Mouse (Mus musculus): Measurements from ENCODE around the gene Tmprss4. TPM values are rescaled to one million over a fixed set of nuclear protein-coding genes. Genes with fewer than 3 reads are reported as not detected.

The Tmprss4 gene
- not detected for polyA plus RNA-seq (2017; shearing (Covaris generic))

DNA sequence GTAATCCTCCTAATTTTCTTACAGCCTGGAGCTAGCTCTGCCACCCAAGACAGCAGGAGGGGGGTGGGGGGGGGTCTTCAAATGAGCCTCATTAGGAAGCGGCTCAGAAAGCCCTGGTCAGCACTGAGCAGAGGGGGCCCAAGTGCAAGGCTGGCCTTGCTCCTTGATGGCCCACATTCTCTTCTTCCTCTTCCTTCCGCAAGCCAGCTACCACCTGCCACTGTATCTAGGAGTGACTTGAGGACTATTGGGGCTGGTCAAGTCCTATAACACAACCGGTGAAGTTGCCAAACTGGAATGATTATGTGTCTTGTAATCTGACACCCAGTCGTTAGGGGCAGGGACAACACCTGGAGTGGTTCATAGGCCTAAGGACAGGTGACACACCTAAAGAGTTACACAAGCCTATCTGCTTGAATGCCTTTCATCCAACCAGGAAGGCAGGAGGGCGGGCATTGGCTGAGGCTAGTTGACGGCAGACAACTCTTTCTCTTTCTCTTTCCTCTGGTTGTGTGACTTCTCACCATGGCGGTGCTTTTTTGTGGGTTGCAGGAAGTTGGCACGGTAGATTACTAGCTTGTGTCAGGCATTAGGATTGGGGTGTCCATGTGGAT, at the start of gene Tmprss4:
TSS of gene Tmprss4 (minus strand) at position 296 of the 614 bp plus-strand sequence.

GRCm38 (mm10) chr9:45181770-45182169, 22.1 kb downstream of the Tmprss4 start, which contains the start of gene BC049352:
BC049352 (plus strand) TSS chr9:45182007.

DNA sequence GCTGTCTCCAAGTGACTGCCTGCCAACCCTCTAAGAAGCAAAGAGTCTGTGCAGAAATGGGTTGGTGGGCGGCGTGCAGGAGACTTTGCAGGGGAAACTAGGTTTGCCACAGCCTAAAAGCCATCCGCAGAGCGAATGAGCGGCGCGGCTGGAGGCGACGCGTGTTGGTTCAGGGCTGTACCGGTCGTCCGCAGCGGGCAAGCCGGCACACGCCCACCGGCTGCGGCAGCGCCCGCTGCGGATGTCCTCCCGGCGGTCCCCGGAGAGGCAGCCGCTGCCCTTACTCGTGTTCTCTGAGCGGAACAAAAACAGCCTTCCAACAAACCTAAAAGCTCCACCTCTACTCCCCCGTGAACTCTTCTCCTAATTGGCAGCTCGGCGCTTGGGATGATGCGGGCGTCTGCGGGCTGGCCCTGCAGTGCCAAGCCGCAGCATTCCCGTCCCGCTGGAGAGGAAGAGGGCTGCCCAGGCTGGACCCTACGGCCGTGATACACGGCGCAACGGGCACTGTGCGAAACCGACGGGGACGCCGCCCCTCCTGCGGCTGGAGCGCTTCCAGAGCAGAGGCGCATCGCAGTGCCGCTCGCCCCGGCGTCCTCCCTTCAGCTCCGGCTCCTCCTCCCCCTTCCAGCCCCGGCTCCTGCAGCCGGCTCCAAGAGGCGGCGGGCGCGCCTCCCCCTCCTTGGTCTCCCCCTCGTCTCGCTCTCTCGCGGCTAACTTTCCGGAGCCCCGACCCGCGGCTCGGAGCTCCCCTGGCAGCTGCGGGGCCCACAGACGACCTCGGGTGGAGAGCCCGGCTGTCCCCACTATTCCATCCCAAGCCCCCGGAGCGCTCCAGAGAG, 65.5 kb downstream of the Tmprss4 start, which contains the start of gene Scn4b:
TSS of gene Scn4b (plus strand) at position 205 of the 842 bp plus-strand sequence.

Other genes starting within 250 kb of the Tmprss4 start
- gene Ube4a, start 238.5 kb downstream of the Tmprss4 start, polyA plus RNA-seq (2017; shearing (Covaris generic)), result 47.2 TPM
- gene Cd3g, start 223.7 kb downstream of the Tmprss4 start, polyA plus RNA-seq (2017; shearing (Covaris generic)), result 1,221 TPM
- 831 TPM for gene Cd3d, start 222.3 kb downstream of the Tmprss4 start, polyA plus RNA-seq (2017; shearing (Covaris generic))
- gene Cd3e, start 194.5 kb downstream of the Tmprss4 start, polyA plus RNA-seq (2017; shearing (Covaris generic)), result 1,336 TPM
- gene Mpzl2, start 164.3 kb downstream of the Tmprss4 start, polyA plus RNA-seq (2017; shearing (Covaris generic)), result not detected
- gene Mpzl3, start 148.9 kb downstream of the Tmprss4 start, polyA plus RNA-seq (2017; shearing (Covaris generic)), result 13.5 TPM
- 8.0 TPM for gene Jaml, start 124.9 kb downstream of the Tmprss4 start, polyA plus RNA-seq (2017; shearing (Covaris generic))
- gene Scn2b, start 86.3 kb downstream of the Tmprss4 start, polyA plus RNA-seq (2017; shearing (Covaris generic)), result 0.12 TPM
- gene Scn4b, start 65.7 kb downstream of the Tmprss4 start, polyA plus RNA-seq (2017; shearing (Covaris generic)), result 0.14 TPM
- gene BC049352, start 22.1 kb downstream of the Tmprss4 start, polyA plus RNA-seq (2017; shearing (Covaris generic)), result 1.2 TPM
- gene Il10ra, start 65.1 kb upstream of the Tmprss4 start, polyA plus RNA-seq (2017; shearing (Covaris generic)), result 65.2 TPM
- 0.53 TPM for gene Tmprss13, start 115.0 kb upstream of the Tmprss4 start, polyA plus RNA-seq (2017; shearing (Covaris generic))
- gene Fxyd6, start 166.1 kb upstream of the Tmprss4 start, polyA plus RNA-seq (2017; shearing (Covaris generic)), result not detected
- gene Fxyd2, start 195.6 kb upstream of the Tmprss4 start, polyA plus RNA-seq (2017; shearing (Covaris generic)), result not detected
- 0.18 TPM for gene Dscaml1, start 222.5 kb upstream of the Tmprss4 start, polyA plus RNA-seq (2017; shearing (Covaris generic))